Mouse (Mus musculus) heart, postnatal 4 days (tissue): ENCODE data around the gene Serinc3. TPM values are rescaled to one million over a fixed set of nuclear protein-coding genes. Genes with fewer than 3 reads are reported as not detected.
"Not testable (repeated sequence)": the region's sequence is repeated elsewhere in the genome, so short reads cannot be mapped to it uniquely, and the experiment has no call there.

Experiments used
- DNase-seq: peaks from one replicate; pipeline ENCODE4 v3.0.0; 2021
- total RNA-seq, 2 experiments: library from RNA; stranded (reverse); gene quantifications; 2 replicates each; pipeline ENCODE4 v1.2.3; 2021

Serinc3 gene
- 100 to 1,000 TPM; 239 to 253 TPM for total RNA-seq

DNA sequence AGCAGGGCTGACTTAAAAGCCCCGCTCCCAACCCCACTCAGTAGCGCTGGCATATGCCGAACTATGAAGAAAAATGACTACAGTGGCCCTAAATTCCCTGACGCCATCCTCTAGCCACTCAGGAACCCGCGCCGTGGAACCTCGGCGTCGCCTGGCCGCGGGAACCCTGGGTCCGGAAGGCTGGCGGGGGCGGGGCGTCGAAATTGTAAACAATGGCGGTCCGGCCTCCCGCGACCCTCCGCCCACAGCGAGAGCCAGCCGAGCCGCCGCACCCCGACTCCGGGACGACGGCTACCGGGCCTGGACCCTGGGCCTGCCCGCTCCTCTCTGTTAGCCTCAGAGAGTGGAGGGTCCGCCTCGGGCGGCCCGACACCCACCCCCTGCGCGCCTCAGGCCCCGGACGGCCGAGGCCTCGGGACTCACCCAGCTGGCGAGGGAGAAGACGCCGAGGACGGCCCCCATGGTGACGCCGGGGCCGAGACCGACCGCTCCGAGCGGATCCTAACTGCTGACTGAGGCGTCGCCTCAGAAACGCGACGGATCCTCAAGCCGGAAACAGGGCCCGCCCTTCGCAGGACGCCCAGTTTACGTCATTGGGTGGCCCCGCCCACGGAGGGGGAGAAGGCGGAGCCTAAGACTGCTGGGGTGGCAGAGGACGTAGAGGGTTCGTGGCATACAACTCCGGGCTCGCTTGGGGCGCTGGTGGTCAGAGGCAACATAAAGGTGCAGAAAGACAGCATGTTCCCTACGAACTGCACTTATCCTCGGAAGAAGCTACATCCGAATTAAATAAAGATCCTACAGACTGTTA lies at the start of gene Serinc3:
TSS of gene Serinc3 (minus strand) at position 557 of the 811 bp plus-strand sequence.
- peak; percentile 100 for DNase-seq

DNA sequence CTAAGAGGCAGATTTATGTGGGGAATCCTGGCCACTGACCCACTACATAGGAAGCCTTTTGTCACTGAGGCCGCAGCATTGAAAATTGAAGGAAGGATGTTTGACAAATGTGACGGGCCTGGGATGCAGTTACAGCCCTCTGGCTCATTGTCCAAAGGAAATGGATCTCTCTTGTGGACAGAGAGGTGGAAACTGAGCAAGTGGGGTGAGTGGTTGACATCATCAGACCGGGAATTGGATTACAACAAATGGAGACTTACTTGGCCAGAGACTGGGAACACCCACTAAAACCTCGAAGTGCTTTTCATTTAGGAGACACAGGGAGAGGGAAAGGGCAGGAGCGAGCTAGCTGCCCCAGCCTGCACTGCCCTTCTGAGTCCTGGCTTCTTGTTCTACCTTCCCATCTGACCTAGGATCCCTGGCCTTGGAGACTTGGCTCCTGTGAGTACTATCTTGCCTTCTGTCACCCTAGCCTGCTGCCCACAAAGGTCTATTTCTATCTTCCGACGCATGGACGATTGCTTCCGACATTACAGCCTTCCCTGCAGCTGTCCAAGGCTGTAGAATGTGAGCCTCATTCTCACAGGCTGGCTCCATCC lies 48.9 kb upstream of the Serinc3 start:
- peak; percentile 43 for DNase-seq

DNA sequence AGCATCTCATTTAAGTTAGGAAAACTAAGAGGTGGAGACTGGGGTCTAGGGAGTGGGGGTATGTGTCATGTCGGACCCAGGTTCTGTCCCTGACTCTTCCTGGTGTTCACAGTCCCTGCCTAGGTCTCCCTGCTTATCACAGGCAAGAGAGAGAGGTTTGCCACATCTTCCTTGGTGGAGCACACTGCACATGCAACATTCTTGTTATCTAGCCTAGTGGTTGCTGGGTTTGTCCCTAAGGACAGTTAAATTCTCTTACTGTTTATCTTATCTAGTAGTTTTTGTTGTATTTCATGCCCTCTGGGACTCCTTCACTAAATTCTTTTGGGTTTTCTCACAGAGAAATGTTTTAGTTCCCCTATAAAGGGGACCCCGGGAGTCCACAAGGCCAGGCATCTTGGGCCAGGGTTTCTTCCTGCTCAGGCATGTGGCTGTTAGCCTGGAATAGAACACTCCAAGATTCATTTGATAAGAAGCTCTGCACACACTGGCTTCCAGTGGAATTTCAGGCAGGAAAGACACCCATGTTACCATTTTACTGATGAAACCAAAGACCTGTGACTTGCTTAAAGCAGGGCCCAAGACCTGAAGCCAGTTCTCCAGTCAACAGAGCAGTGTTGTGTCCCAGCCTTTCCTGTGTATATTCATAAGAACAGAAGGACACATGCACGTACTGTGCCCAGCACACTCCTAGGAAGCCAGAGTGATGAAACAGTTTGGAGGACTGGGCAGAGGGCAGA lies 48.1 kb upstream of the Serinc3 start:
- DNase-seq, result no peak

DNA sequence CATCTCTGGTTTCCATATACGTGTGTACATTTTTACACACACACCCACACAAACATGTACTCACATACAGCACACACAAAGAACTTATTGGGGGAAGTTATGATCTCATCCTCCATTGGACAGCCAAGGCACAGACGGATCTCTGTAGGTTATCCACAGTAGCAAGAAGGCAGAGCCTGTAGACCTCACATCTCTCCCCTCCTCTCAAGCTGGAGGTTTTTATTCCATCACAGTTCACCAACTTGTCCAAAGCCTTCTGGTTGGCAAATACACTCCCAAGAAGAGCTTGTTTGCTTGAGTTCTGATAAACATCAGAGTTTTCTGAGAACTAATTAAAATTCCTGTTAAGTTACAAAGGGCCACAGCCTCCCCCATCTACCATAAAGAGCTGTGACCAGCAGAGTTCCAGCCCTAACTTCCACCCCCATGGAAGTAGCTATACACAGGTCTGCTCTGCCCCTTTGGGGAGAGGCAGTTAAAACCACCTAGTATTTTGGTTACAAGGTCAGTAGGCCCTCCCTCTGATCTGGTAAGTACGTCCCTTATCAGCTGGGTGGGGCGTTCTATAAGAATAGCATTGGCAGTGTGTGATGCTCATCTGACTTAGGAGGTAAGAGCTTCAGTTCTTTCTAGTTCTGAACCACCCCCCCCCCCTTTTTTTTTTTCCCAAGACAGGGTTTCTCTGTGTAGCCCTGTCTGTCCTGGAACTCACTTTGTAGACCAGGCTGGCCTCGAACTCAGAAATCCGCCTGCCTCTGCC lies 47.1 kb upstream of the Serinc3 start:
- DNase-seq, result no peak

DNA sequence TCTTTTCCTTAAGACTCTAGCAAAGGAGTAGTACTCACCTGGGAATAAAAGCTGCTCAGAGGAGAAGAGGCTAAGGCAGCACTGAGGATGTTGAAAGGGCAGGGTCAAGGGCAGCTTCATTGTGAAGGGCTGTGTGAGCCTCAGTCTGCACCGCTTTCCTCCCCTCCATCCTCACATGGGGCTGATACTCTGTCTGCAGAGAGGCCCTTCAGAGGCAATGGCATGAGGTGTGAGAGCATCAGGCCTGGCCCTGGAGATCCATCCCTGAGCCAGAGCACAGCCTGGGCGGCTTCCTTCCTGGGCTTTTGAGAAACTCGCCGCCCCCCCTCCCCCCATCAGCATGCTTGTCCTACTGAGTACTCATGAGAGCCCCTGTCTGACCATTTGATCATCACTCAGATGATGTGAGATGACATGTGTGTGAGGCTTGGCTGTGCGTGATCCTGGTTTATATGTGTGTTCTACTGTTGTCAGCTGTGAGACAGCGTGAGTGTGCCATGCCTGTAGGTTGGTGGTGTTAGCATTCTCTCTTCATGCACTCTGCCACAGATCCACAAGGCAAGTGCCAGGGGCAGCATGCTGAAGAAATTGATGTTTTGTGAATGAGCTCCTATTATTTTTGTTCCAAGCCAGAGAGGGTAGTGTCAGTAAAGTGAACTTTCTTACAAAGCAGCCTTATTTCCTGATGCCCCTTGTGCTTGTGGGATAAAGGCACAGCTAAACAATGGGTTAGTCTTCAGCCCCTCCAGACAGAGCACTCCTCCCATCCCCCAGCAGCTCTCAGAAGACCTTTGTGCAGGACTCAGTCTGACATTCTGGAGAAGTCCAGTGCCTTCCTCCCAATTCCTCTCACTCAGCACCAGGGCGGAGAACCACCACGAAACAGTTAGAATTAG lies 45.7 kb upstream of the Serinc3 start:
- DNase-seq, result no peak

DNA sequence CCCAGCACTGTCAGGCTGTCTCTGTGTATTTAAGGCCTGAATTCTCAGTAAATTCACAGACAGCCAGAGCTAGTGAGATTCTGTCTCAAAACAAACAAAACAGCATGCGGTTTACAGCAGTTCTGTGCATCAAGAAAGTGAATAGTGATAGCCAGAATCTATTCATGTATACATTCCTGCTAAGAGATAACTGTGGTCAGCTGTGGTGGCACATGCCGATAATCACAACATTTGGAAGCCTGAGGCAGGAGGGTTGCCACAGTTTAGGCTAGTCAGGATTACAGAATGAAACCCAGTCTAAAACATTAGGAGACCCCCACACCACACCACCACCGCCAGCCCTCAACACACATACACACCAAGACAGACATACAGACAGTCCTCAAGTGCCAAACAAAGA lies 44.8 kb upstream of the Serinc3 start:
- DNase-seq, result no peak

DNA sequence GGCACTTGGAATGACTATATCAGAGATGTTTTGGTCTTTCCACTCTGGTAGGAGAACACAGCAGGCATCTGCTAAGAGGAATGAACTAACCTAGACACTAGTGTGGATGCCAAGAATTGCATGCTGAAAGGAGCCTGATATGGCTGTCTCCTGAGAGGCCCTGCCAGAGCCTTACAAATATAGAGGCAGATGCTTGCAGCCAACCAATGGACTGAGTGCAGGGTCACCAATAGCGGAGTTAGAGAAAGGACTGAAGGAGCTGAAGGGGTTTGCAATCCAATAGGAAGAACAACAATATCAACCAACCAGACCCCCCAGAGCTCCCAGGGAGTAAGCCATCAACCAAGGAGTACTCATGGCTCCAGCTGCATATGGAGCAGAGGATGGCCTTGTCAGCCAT lies 43.4 kb upstream of the Serinc3 start:
- DNase-seq, result not testable (repeated sequence)

DNA sequence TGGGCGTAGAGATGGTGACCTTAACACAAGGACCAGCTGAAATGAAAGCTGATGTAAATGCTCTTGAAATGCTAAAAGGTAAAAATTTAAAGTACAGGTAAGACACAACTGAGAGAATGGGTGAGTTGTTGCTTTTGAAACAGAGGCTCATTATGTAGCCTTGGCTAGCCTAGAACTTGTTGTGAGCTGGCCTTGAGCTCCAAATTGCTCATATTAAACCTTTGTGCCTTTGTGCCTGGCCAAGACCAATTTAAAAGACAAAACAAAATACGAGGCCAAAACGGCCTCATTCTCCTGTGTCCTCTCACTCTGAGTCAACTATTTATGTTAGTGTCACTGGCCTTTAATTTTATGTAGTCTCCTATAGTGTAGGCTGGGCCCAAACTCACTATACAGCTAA lies 42.0 kb upstream of the Serinc3 start:
- DNase-seq, result no peak

DNA sequence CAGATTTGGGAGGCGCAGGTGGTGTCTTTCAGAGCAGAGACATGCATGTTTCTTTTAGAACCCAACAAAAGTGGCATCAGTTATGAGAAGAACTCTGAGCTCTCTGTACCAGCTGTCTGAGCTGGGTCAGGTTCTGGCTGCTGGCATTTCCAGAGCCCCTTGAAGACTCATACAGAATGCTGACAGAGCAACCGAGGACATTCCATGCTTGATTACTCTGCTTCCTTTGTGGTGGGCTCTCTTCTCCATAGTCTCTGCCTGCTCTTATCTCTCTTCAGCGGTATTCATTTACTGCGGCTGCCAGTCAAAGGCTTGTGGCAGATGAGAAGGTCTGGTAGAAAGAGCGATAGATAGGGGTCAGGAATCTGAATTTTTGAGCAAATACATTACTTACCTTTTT lies 41.3 kb upstream of the Serinc3 start:
- DNase-seq, result no peak

DNA sequence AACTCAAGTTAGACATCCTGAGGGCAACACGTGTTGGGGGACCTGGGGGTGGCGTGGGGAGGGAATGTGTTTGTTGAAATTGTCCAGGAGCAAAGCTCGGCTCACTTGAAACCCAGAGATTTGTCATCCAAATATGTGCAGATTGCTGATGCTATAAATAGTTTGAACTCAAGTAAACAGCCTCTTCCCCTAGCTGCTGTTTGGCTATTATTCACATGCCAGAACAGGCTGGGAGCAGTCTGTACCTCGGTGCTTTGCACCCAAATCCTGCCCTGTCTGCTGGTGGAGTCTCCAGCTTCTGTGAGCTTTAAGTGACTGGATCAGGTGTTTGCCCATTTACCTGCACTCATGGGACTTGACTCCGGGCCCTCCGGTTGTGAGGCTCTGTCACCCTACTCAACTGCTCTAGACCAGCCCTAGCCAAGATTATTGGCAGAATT lies 40.9 kb upstream of the Serinc3 start:
- DNase-seq, result peak; percentile 67

DNA sequence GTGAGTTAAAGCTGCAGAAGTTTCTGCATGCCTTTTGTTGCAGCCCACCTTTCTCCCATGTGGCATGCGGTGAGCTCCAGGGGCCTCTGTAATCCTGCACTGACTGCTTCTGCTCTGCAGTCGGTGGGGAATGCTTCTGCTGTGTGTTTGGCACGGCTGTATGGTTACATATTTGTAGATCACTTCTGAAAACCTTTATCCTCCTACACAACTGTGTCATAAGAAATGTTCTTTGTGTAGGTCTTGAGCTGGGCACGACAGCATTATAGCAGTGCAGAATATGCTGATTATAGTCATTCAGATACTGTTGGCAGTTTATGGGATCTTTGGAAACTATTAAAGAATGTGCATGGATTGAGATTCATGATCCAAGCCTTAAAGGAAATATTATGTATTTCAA lies 40.4 kb upstream of the Serinc3 start:
- no peak for DNase-seq

DNA sequence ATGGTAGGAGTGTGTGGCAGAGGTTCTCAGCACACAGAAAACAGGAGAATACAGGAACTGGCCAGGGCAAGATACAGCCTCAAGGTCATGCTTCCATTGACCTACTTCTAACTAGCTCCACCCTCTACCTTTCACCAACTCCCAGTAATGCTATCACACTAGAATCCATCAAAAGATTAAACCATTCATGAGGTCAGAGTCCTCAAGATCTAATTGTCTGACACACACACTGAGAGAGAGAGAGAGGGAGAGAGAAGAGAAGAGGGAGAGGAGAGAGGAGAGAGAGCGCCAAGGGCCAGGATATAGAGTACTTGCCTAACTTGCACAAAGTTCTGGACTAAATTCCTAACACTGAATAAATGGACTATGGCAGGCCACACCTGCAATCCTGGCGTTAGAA lies 37.4 kb upstream of the Serinc3 start:
- no peak for DNase-seq

DNA sequence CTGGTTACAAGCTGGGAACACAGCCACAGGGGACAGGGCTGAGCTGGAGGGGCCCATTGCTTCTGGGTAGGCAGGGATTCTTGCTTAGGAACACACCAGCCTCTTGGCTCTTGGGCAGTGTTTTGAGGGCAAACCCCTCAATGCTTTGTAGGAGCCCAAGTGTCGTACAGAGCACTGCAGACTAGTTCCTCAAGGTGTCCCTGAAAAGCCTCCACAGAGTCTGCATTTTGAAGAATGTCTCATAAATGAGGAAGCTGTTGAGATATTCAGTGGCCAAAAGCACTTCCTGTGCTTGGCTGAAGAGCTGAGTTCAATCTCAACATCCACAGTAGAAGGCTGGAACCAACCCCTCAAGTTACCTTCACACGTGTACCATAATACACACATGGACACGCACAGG lies 31.8 kb upstream of the Serinc3 start:
- no peak for DNase-seq

DNA sequence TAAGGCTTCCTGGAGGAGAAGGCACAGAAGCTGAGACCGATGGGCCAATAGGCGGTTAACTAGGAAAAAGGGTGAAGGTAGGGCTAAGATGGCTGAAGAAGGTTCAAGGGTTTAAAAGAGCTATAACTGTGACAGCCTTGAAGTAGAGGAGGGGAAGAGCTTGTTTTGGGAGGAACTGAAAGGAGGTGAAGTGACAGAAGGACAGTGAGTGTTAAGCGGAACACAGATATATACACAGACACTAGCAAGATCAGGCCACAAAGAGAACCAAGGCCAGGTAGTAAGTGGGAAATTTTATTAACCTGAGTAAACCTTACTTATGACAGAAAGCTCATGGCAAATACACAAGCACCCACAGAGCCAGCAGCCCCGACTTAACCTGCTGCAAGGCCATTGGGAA lies 31.4 kb upstream of the Serinc3 start:
- no peak for DNase-seq

DNA sequence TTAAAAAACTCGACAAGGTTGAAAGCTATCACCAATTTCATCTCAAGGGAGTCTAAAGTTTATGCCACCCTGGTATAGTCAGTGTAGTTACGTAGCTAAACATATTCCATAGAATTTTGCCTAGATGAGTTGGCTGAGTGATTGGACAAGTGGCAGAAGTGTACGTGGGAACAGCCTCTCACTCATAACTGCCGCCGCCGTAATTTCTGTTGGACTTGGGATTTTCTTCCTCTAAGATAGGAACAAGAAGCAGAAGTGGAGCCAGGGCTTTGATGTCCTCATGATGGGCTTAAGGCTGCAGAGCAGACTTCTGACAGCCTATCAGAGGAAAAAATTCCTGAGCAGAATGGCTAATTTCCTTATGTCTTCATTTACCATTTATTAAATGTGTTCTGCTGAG lies 30.7 kb upstream of the Serinc3 start:
- DNase-seq, result no peak

DNA sequence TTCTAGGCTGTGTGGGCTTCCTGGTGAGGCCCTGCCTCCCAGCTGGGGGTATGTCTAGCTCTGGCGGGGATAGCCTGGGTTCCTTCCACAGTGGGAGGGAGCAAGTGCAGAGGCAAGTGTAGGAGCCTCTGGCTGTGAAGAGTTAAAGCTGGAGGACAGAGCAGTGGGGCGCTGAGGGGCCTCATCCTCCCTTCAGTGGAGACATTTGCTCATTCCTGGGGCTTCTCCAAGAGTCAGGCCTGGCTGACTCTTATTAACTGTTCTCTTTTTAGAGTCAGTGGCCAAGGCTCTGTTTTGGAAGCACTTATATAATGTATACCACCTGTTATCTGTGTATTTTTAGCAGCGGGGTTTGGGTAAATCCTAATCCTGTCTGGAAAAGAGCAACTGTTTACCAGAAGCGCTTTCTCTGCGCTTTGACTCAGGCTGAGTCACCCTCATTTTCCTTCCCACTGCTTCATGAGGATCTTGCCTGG lies 30.3 kb upstream of the Serinc3 start:
- DNase-seq, result peak; percentile 51

DNA sequence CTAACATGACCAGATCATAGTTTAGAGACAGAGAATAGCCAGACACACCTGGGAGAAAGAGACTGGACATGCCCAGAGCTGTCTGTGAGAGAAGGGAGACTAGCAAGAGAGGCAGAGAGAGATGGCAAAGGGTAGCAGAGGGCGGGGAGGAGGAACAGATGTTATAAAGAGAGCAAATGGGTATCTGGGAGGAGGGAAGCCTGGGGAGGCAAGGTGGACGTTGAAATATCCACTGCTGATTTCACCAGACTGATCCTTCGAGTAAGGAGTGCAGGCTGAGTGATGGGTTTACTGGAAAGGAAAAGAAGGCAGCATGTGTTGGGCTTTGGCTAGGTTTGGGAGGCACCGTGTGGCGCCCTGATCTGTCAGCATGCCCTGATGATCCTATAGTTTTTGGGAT lies 29.5 kb upstream of the Serinc3 start:
- no peak for DNase-seq

DNA sequence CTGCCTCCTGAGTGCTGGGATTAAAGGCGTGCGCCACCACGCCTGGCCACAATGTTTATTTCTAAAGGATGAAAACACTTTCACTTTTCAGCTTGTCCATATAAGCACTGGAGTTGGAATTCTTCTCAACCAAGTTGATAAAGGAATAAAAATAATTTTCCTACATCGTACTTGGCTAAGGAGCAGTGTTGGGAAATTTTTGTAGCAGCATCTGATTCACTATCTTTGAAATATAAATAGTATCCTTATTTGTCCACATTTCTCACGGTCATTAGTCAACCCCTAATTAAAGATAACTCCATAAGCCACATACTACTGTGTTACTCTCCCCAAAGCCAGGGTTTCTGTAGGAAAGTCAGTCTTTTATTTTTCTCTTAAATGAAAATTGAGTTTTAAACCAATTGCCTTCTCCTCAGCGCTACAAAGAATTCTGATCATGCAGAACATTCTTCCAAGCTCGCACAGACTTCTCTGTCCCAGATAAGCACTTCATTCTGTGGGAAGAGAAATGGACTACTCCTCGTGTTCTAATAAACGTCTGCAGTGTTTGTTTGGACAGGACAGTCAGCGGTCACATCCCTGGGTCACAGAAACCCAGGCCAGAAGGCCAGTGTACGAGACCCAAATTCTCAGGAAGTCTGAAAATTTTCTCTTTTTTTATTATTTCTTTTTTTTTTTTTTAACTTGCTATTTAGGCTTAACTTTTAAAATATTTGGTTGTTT lies 26.1 kb upstream of the Serinc3 start:
- no peak for DNase-seq

DNA sequence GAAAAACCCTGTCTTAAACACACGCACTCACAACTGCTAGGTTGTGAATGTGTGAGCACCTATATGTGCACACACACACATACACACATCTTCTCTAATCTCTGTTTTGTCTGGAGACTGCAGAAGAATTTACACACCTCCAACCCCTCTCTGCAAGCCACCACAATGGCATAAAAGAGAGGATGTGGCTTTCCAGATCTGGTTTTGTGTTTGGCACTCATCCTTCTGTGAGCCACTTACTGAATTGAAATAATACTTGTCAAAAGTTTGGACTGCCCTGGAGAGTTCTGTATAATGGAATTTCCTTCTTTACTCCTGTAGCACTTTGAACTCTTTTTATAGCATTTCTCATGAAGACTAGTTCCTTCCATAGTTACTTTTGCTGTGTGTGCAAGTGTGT lies 22.1 kb upstream of the Serinc3 start:
- no peak for DNase-seq

DNA sequence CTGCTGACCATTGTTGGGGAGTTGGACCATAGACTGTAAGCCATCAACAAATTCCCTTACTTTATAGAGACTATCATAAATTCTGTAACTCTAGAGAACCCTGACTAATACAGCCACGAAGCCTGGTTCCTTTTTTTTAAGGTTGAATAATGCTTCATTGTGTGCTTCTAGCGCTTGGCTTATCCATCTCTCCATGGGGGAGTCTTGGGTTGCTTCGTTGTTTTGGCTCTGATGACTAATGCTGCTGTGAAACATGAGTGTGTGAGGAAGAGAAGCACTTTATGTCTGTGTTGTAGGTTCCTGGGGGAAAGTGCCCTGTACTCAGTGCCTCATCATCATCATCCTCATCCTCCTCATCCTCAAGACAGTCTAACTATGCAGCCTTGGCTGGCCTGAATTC lies 19.0 kb upstream of the Serinc3 start:
- DNase-seq, result no peak

DNA sequence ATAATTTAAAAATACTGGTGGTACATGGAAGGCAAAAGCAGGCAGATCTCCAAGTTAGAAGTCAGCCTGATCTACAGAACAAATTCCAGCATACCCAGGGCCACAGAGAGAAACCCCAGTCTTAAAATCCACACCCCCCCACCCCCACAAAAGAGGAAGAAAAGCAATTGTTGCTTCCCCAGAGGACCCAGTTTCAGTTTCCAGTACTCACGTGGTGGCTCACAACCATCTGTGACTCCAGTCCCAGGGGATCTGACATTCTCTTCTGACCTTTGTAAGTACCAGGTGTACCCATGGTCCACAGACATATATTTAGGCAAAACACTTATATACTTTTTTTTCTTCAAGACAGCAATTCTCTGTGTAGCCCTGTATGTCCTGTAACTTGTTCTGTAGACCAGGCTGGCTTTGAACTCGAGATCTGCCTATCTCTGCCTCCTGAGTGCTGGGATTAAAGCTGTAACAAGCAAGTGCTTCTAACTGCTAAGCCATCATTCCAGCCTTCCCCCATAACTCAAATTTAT lies 17.8 kb upstream of the Serinc3 start:
- no peak for DNase-seq
